Mouse (Mus musculus): ENCODE data around the gene Fam118b. TPM values are rescaled to one million over a fixed set of nuclear protein-coding genes. Genes with fewer than 3 reads are reported as not detected.
A peak's percentile ranks its signal among the peaks of the same experiment; 100 is the strongest.

The Fam118b gene
- total and polyA plus RNA-seq, 3 experiments = 13.8 to 15.9 (median 15.2) TPM

GRCm38 (mm10) chr9:35282006-35282850 lies 14.6 kb upstream of the Fam118b start:
- WGBS = 18% methylated on average over 5 of the region's 5 CpGs
- H3K36me3 ChIP-seq (ENCODE audit: control insufficient read depth, insufficient read depth, low read length) = no peaks in the 10 kb centered on the region
- intact Hi-C loops (cut with DNase I) = loop anchor here (1.0 to 5.0 kb wide), 5 partner anchors 50 to 259 kb away; partner anchors contain the start of gene Cdon
- no peaks in the 10 kb centered on the region for H3K79me2 ChIP-seq (replicated peaks; ENCODE audit: control insufficient read depth, insufficient read depth, low read length)
- H3K4me1 ChIP-seq (ENCODE audit: control insufficient read depth, insufficient read depth, low read length) = no peaks in the 10 kb centered on the region; the same call in 1 of the 2 replicates
- no peak overlapping the region for H3K4me3 ChIP-seq
- no peak overlapping the region for H3K9ac ChIP-seq (ENCODE audit: low read depth, low read length)
- H3K27ac ChIP-seq = no peak overlapping the region
- H3K27me3 ChIP-seq (ENCODE audit: control insufficient read depth, insufficient read depth, low read length) = no peaks in the 10 kb centered on the region
- peak in 1 of 2 experiments; percentile 46 for DNase-seq
- TF ChIP-seq EP300 (IDR thresholded peaks at IDR 0.05; ENCODE audit: insufficient read depth, low read depth, low read length) = no peak
- peak; percentile 93 for TF ChIP-seq CTCF (IDR thresholded peaks at IDR 0.05)
- TF ChIP-seq POLR2A (IDR thresholded peaks at IDR 0.05; ENCODE audit: insufficient read depth, low read depth, low read length) = no peak

- Histone ChIP-seq H3K79me2 (replicated peaks; ENCODE audit: control insufficient read depth, insufficient read depth, low read length) (no peaks in the 10 kb centered on the region), H3K27me3 (ENCODE audit: control insufficient read depth, insufficient read depth, low read length) (no peaks in the 10 kb centered on the region), H3K36me3 (ENCODE audit: control insufficient read depth, insufficient read depth, low read length) (no peaks in the 10 kb centered on the region), H3K4me3 (no peak overlapping the region), H3K4me1 (ENCODE audit: control insufficient read depth, insufficient read depth, low read length) (no peaks in the 10 kb centered on the region; the same call in 1 of the 2 replicates), H3K27ac (no peak overlapping the region), H3K9ac (ENCODE audit: low read depth, low read length) (no peak overlapping the region)
- 81% methylated on average over 4 of the region's 4 CpGs for WGBS
- intact Hi-C loops (cut with DNase I) = no loop called here
- no peak for TF ChIP-seq EP300 (IDR thresholded peaks at IDR 0.05; ENCODE audit: insufficient read depth, low read depth, low read length)
- no peak for TF ChIP-seq CTCF (IDR thresholded peaks at IDR 0.05)
- TF ChIP-seq POLR2A (IDR thresholded peaks at IDR 0.05; ENCODE audit: insufficient read depth, low read depth, low read length) = no peak
- no peak for DNase-seq
Observed at GRCm38 (mm10) chr9:35278451-35278850, 10.8 kb upstream of the Fam118b start.

GRCm38 (mm10) chr9:35277855-35278365 lies 10.3 kb upstream of the Fam118b start:
- WGBS = 75% methylated on average over 3 of the region's 3 CpGs
- TF ChIP-seq EP300 (IDR thresholded peaks at IDR 0.05; ENCODE audit: insufficient read depth, low read depth, low read length) = no peak
- no peak for TF ChIP-seq CTCF (IDR thresholded peaks at IDR 0.05)
- no peak for TF ChIP-seq POLR2A (IDR thresholded peaks at IDR 0.05; ENCODE audit: insufficient read depth, low read depth, low read length)
- H3K4me1 ChIP-seq (ENCODE audit: control insufficient read depth, insufficient read depth, low read length) = no peaks in the 10 kb centered on the region; the same call in 1 of the 2 replicates

GRCm38 (mm10) chr9:35267976-35268715 lies 541 bp upstream of the Fam118b start:
- Histone ChIP-seq H3K36me3 (ENCODE audit: control insufficient read depth, insufficient read depth, low read length) (peaks cover 3% of the 10 kb centered on the region), H3K4me1 (ENCODE audit: control insufficient read depth, insufficient read depth, low read length) (peaks cover 3% of the 10 kb centered on the region), H3K27me3 (ENCODE audit: control insufficient read depth, insufficient read depth, low read length) (no peaks in the 10 kb centered on the region), H3K9ac (ENCODE audit: low read depth, low read length) (peak overlapping the region; percentile 49), H3K27ac (peak overlapping the region; percentile 84), H3K4me3 (peak overlapping the region; percentile 82), H3K79me2 (replicated peaks; ENCODE audit: control insufficient read depth, insufficient read depth, low read length) (peaks cover 2% of the 10 kb centered on the region; the same call in 1 of the 2 replicates)
- DNase-seq = no peak
- 2% methylated on average over 21 of the region's 21 CpGs for WGBS
- intact Hi-C loops (cut with DNase I) = loop anchor here (2.0 to 5.0 kb wide), 3 partner anchors 56 to 151 kb away; partner anchors contain the start of genes Foxred1 and St3gal4
- TF ChIP-seq EP300 (IDR thresholded peaks at IDR 0.05; ENCODE audit: insufficient read depth, low read depth, low read length) (no peak), CTCF (IDR thresholded peaks at IDR 0.05) (no peak), POLR2A (IDR thresholded peaks at IDR 0.05; ENCODE audit: insufficient read depth, low read depth, low read length) (no peak)

More at GRCm38 (mm10) chr9:35277855-35278365, 10.3 kb upstream of the Fam118b start:
- Histone ChIP-seq H3K27ac (no peak overlapping the region), H3K4me3 (no peak overlapping the region), H3K9ac (ENCODE audit: low read depth, low read length) (no peak overlapping the region), H3K36me3 (ENCODE audit: control insufficient read depth, insufficient read depth, low read length) (no peaks in the 10 kb centered on the region), H3K27me3 (ENCODE audit: control insufficient read depth, insufficient read depth, low read length) (no peaks in the 10 kb centered on the region), H3K79me2 (replicated peaks; ENCODE audit: control insufficient read depth, insufficient read depth, low read length) (no peaks in the 10 kb centered on the region)
- DNase-seq = no peak
- intact Hi-C loops (cut with DNase I) = no loop called here

- WGBS = 44% methylated on average over 3 of the region's 3 CpGs
- peaks cover 5% of the 10 kb centered on the region for H3K36me3 ChIP-seq (ENCODE audit: control insufficient read depth, insufficient read depth, low read length)
- no peak overlapping the region for H3K9ac ChIP-seq (ENCODE audit: low read depth, low read length)
- no peaks in the 10 kb centered on the region for H3K27me3 ChIP-seq (ENCODE audit: control insufficient read depth, insufficient read depth, low read length)
- H3K4me1 ChIP-seq (ENCODE audit: control insufficient read depth, insufficient read depth, low read length) = peaks cover 3% of the 10 kb centered on the region
- DNase-seq = no peak
- H3K27ac ChIP-seq = no peak overlapping the region
- no peak overlapping the region for H3K4me3 ChIP-seq
- intact Hi-C loops (cut with DNase I) = no loop called here
- TF ChIP-seq CTCF (IDR thresholded peaks at IDR 0.05) = no peak
- no peak for TF ChIP-seq EP300 (IDR thresholded peaks at IDR 0.05; ENCODE audit: insufficient read depth, low read depth, low read length)
- TF ChIP-seq POLR2A (IDR thresholded peaks at IDR 0.05; ENCODE audit: insufficient read depth, low read depth, low read length) = no peak
- peaks cover 2% of the 10 kb centered on the region; the same call in 1 of the 2 replicates for H3K79me2 ChIP-seq (replicated peaks; ENCODE audit: control insufficient read depth, insufficient read depth, low read length)
Observed at GRCm38 (mm10) chr9:35264509-35264908, 3.1 kb downstream of the Fam118b start.
